Mouse (Mus musculus) ovary, postnatal 14 days (tissue): Measurements from ENCODE around the gene Metap2.

Experiments used
- DNase-seq: peaks from one replicate; pipeline ENCODE4 v3.0.0; 2022; ENCODE audit warnings: low spot score

Gene Metap2

DNA sequence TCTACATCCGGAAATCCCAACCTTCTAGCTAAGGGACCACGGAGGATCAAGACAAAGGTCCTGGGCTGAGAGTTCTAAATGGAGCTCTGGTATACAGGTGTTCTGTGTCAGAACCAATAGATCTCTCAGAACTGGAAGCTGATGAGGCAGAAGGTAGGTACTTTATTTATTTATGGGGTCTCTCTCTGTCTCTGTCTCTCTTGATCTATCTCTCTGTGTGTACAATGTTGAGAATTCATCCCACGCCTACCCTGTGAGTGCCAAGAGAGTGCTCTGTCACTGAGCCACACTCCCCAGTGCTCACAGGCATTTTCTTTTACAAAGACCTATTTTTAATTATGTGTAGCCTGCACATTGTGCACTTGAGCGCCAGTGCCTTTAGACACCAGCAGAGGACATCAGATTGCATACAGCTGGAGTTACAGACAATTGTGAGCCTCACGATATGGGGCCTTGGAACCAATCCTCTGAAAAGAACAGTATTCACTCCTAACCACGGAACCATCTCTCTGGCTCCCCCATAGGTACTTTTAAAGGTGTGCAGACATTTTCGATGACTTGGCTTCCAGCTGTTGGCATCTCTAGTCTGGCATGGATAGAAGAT, at the start of gene Metap2:
TSS of gene Metap2 (minus strand) at position 51 of the 604 bp plus-strand sequence.
- no peak for DNase-seq

DNA sequence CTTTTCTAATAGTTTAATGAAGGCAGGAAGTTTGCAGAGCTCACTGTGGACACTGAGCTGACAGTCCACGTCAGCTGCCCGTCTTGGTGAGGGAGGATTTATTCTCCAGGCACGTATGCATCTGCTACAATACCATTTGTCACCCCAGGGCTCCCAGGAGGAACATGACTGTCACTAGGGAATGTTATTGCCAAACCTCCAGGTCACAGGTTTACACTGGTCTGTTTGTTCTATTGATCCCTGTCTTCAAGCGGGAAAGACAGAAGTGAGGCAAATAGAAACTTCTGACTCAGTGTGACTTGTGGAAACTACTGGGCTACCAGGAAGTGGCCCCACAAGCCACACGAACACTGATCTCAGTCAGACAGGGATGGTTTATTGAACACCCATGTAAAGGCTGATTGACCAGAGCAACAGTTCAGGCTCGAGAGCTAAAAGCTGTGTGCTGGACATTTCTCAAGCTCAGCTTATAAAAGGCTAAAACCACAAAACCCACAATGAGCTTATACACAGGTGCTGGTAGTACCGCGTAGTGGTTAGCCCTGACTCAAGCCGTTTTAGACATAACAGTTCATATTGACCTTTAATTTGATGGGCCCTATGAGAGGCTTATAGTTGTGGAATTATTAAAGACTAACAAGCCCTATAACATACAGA, 49.1 kb upstream of the Metap2 start:
- no peak for DNase-seq

DNA sequence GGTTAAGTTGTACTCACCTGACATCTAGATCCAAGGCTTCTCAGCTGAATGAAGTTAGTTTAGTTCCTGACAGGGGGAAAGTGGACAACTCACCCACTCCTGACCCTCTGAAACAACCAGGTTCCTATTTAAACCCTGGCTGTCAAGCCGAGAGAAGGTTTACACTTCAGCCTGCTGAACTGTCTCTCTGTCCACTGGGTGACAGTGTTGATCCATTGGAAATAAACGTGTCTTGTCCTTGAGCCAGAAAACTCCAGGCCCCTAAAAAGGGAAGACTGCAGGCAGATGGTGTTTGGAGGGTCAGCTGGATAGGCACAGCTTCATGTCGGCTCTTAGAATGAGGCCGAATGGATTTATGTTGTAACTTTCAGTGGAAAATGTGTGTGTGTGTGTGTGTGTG, 48.5 kb upstream of the Metap2 start:
- DNase-seq = peak; percentile 37

DNA sequence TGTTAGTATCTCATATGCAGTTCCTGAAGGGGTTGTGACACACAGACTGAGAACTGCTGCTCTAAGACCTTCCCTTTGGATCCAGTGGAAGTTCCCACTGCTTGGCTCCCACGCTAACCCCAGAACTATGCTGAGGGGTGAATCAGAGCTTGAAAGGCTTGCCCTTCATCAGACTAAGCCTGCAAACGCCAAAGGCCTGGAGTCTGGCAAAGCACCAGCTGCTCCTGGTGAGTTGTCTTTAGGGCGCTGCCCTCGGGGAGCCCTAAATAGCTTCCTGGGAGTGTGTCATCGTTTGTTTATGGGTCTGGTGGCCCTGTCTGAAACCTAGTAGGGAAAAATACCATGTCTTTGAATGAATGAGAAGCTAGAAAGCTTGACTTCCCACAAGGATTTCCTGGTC, 47.3 kb upstream of the Metap2 start:
- DNase-seq = no peak

DNA sequence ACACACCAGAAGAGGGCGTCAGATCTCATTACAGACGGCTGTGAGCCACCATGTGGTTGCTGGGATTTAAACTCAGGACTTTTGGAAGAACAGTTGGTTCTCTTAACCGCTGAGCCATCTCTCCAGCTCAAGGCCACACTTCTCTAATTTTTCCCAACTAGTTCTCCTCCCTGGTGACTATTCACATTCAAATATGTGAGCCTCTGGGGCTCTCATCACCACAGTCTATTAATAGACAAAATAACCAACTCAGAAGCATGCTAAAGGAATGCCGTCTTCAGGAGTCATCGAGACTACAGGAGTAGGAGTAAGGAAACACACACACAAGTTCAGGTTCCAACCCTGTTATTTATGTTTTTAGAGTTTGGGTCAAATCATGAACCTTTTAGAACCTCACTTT, 43.4 kb upstream of the Metap2 start:
- DNase-seq = no peak

DNA sequence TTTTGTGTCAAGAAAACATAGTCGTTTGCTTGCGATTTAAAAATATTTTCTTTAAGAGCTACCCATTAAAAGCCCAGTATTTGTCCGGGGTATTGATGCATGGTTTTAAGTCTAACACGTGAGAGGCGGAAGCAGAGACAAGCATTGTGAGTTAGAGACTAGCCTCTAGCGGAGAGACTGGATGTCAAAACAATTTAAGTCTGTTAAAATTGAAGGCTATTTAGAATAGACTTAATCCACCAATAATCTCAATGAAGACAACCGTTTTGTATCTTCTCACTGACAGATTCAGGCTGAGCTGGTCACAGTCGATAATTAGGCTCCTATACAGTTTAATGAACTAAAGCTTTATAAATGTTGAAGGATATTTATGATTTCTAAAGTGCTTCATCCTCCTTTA, 42.8 kb upstream of the Metap2 start:
- no peak for DNase-seq

DNA sequence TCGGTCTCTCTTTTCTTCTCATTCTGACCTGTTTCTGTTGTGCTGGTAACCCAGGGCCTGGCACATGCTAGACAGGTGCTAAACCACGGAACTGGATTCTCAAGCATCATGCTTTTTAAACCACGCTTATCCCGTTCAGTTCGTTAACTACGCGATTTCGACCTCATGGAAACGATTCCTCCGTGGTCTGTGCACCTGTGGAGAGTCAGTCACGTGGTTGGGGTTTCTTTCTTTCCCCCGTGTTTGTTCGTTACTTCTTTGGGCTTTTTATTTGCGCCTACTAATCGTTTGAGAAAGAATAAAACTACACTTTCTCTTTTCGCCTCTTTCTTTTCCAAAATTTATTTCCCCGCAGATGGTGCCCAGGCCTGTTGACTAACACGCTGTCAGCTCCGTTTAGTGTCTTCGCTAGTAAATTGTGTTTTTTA, 42.0 kb upstream of the Metap2 start:
- DNase-seq = no peak

DNA sequence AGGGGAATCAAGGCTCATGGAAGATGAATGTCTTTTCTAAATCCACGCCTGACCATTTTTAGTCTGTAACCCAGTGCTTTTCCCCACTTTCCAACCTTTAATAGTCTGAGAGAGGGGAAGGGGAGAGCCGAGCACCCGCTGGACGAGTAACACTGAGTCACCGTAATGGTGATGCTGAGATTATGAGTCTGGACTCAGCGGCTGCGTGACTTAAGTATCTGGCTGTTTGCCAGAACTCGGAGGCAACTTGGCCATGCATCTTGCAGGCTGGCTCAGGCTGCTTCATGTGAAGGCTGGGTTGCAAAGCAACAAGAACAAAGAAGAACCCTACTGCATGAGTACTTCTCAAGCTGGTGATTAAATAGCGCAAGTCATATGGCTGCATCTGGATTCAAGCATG, 37.1 kb upstream of the Metap2 start:
- DNase-seq = peak; percentile 10

DNA sequence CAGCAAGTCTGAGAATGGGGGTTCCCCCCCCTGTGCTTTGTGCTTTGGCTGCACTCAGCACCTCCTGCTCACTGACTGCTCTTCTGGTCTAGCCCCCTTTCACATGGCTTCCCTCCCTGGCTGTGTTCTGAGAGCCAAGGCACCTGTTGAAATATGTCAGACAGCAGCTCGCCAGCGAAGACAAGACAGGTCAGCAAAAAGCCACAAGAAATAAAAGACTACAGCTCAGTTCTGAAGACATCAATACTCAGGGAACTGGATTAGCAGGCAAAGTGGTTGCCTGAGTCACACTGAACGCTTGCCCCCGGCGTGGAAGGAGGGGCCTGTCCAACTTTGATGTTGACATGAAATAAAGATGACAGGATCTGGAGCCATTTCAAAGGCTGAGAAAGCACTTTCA, 36.0 kb upstream of the Metap2 start:
- DNase-seq = no peak

DNA sequence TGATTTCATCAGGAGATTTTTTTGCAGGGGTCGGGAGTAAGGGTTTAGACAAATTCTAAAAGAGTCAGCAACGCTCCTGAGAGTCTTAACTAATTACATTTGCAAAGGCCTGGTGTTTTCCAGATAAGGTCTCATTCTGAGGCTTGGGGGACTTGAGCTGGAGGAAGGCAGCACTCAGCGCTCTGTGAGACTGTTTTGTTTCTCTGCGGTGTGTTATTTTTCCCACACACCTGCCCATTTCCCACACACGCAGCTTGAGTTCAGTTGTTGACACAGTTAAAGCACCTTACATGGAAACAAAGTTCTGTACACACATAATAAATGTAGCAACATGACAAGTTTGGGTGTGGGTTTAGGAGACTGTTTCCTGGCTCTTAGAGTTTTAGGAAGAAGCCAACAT, 35.1 kb upstream of the Metap2 start:
- DNase-seq = no peak

DNA sequence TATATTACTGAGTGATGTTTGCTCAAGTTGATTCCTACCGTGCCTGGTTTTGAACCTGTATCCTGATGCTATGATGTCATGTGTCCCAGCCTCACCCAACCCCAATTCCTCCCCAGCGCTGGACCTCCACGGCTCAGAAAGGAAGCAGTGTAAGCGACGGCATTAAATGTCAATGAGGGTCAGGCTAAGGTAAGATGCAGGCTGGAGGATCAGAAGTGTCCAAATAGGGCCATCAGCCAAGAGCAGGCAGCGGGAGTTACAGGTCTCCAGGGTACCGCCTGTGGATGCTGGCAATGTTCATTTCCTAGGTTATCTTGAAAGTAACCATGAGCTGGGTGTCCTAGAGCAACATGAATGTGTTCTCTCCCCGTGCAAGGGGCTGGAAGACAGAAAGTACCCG, 34.5 kb upstream of the Metap2 start:
- DNase-seq = no peak

DNA sequence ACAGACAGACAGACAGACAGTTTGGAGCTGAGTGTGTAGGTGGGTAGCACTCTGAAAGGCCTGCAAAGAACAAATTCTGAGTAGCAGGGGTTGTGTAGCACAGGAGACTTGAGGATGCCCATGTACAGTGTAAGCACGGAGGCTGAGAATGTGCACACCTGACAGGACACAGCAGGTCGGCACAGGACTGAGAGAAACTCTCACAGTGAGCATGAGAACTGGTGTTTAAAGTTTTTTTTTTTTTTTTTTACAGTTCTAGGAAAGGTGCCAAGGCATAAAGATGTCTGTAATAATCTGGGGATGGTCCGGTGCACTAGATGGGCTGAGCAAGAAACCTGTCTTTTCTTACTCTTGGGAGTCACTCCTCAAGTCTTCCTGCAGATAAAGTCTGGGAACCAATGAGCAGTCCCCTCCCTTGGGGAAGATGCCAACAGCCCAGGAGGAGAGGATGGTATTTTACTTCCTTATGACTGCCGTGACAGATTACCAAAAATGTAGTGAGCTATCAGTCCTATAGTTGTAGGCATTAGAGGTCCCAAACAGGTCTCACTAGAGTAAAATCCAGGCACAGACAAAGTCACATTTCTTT, 33.4 kb upstream of the Metap2 start:
- DNase-seq = no peak

DNA sequence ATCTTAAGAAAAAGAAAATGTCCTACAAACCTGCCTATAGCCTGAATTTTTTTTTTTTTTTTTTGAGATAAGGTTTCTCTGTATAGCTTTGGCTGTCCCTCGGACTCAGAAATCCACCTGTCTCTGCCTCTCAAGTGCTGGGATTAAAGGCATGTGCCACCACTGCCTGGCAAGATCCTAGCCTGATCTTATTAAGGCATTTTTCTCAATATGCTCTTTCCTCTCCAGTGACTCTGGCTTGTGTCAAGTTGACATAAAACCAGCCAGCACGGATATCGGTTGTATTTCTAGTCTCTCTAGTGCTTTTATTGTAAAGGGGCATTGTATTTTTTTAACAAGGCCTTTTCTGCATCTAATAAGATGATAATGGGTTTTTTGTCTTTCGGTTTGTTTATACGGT, 27.8 kb upstream of the Metap2 start:
- DNase-seq = no peak

DNA sequence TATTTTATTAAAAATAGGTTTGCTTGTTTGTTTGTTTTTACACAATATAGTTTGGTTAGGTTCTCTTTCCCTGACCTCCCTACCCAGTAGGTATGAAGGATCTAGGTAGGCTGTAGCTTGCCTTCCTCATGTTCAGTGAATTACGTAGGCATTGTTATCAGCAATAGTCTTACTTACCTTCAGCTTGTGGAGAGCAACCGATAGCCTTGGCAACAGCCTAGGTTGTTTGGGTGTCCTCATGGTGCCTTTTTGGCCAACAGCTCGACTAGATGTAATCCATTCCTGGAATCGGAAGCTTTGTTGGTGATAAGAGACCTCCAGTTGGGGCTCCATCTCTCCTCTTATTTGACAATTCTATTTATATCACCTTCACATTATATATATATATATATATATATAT, 24.3 kb upstream of the Metap2 start:
- DNase-seq = no peak

DNA sequence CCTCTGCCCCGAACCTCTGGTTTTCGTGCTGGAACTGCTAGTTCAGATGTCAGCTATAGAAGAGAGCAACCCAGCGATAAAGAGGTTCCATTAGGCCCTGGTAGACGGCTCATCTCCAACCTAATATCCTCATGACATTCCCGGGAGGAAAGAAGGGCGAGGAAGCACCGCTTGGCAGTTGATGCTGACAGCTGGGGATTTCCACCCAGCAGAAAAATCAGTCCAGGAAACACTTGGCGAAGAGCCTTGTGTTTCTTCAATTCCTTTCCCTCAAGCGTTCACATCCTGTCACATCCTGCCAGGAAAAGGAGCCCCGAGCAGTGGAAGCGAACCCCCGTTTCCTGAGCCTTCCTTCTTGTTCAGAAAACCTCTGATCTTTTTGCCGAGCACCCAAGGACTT, 22.3 kb upstream of the Metap2 start:
- DNase-seq = no peak

DNA sequence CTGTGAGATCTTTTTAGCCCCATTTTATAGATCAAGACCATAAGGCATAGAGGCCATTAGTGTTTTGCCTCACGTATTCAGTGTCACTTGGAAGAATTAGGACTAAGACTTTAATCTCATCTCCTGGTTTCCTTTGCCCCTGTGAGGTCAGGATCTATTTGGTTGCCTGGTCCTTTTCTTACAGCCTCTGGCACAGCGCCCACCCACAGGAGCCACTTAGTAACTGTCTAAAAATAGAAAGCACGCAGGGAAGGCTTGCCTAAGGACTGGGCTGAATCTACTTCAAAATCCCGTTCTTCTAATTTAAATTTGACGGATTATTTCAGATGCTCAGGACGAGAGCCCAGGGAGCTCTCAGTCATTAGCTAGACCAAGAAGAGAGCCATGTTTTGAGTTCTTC, 21.8 kb upstream of the Metap2 start:
- no peak for DNase-seq

DNA sequence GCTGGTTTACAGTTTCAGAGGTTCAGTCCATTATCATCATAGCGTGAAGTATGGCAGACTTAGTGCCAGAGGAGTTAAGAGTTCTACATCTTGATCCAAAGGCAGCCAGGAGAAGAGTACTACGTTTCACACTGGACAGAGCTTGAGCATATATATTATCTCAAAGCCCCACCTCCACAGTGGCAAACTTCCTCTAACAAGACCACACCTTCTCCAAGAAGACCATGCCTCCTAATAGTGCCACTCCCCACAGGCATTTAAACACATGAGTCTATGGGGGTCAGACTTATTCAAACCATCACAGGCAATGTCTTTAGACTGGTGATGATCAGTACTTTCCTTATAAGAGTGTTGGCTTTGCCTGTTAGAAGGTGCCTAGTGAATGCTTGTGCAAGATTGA, 21.2 kb upstream of the Metap2 start:
- no peak for DNase-seq

DNA sequence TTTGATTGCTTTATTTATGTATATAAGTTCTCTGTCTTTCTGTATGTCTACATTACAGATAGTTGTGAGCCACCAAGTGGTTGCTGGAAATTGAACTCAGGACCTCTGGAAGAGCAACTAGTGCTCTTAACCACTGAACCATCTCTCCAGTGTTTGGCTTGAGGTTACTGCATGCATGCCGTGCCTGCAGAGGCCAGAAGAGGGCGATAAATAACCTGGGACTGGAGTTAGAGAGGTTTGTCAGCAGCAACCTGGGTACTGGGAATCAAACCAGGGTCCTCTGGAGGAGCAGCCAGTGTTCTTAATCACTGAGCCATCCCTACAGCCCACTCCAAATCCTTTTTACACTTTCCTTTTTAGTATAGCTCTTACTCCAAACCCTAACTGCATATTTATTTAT, 19.9 kb upstream of the Metap2 start:
- DNase-seq = no peak

DNA sequence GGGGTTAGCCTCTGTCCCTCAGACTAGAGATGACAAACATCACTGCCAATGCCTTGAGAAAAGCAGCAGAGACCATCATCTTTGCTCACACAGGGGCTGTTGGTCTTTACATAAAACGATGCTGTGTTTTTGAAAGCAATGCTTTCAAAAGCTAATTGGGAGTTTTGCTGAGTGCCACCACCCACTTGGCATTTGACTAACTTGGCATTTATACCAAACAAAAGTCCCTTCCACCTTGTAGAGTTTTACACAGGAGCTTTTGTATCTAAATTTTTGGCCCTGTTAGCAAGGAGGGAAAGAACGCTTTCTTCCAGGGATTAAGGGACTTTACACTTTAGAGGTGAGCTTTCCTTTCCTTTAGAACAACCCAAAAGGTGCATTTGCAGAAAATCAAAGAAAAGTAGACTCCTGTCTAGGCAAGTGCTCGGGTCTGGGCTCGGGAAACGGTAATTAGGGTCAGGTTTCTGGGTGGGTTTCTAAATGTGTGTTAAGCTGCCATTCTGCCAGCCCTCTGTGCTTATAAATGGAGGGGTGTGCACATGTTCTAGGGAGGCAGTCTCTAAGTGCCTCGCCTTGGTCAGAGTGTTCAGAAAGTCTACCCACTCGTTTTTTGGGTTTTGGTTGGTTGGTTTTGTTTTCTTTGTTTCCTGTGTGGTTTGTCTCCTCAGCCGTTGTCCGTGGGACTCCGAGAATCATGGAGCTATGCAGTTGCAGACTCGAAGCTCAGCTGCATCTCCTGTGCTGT, 18.8 kb upstream of the Metap2 start:
- DNase-seq = no peak

DNA sequence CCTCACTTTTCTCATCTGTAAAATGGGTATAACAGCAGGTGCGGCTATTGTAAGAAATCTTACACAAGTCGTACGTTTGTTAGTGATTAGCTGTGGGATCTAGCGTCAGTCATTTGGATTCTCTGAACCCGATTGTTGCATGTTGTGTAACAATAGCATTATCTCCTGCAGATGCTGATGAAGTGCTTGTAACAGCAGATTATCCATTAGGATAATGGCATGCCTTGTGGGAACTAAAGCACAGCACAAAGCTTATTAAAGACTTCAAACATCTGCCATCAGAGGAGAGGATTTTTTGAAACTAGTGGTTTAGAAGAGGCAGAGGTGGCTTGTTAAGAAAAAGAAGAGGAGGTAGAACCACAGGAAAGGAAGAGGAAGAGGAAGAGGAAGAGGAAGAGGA, 16.6 kb upstream of the Metap2 start:
- DNase-seq = no peak

DNA sequence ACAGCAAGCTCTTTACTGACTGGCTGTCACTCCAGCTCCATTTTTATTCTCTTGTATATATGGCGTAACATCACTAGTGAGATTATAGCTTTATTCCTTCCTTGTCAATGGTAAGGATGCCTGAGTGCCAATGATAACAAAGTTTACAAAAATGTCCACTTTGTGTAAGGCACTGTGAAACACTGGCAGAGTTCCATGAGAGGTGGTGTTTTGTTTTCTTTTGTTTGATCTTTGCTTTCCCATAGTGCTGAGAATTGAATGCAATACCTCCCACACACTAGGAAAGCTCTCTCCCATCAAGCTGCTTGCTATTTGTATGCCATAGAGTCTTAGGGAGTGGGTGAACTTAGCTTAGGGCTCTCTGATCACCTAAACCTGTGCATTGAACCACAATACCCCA, 16.0 kb upstream of the Metap2 start:
- no peak for DNase-seq

DNA sequence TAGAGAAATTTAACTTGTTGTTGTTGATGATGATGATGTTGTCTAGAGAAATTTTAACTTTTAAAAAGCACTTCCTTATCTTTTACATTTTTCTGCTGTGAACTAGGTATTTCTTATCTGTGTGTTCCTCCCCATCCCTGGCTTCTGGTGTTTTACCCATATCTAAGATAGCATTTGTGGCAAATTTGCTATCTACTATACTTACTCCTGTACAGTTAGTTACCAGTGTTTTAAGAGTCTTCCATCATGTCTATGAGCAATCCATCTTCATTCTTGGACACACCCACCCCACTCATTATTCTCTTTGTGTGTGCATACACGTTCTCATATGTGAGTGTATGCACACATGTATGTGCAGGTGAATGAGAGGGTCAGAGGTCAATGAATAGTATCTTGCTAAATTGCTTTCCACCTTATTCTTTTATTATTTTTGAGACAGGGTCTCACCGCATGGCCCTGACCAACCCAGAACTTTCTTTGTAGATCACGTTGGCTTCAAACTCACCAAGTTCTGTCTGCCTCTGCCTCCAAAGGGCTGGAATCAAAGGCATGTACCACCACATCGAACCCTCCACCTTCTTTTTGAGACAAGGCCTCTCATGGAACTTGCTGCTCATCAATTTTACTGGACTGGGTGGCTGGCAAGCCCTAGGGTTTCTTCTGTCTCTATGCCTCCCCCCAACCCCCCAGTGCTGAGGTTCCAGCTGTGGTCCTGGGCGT, 15.4 kb upstream of the Metap2 start:
- DNase-seq = no peak

DNA sequence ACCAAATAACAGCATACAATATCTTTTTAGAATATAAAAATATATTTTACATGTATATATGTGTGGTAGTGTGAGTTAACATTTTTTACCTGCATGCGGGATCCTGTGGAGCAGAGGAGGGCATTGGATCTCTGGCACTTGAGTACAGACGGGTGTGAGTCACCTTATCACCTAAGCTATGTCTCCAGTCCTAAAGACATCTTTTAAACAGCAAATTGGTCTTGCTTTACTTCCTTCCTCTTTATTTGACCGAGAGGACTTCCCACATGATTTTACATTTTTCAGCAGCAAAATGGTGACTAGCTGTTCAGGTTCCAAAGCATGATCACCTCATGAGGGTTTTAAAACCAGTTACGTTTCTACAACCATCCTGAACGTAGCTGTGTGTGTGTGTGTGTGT, 14.4 kb upstream of the Metap2 start:
- DNase-seq = no peak
